ENCODE assay signal across 9 mouse cellular contexts in the genomic region with DNA sequence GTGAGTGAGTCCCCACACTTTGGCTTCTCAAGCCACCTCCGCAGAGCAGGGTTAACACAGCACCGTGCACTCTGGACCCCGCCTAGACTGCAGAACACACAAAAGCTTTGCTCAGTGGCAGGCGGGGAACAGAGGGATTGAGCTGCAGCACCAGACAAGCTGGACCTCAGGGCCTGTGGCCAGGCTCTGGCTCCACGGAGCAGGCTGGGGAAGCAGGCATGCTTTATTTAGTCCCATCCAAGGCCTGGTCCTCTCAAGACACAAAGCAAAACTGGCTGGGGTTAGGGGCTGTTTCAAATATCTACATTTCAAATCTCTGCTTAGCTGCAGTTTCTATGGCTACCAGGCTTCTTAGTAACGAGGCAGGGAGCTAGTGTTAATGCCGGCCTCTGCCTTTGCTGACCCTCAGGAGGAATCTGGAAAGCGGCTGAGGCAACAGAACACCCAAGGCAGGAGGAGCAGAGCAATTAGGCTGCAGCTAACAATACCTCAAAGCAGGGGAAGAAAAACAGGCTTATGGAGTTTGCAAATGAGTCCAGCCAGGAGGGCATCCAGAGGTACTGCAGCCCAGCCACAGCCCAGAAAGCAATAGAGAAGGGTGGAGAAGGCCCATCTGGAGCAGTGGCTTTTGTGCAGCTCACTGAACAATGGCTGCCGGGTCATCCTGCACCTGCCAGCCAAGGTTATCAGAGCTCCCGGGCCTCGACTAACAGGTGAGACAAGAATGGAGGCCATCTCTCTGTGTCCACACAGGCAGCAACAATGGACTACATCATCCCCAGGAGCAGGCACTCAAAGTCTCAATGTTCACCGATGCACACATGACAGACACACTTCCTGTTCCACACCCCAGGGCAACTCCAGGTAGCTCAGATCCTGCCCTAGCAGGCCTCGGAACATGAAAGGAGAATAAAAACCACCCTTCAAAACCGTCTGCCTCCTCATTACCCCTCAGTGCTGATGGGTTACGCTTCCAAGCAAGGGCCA. TPM values are rescaled to one million over a fixed set of nuclear protein-coding genes. Genes with fewer than 3 reads are reported as not detected.
DNase-seq lines count a peak whose midpoint lies in the region; ATAC-seq lines count a peak whose summit lies in the region.
"Had no signal": no experiment of that assay in that cellular context is flagged by ENCODE, and none has a peak within 500 bp of the region (broad histone marks: within the 10 kb centered on the region; RNA-seq: fewer than 3 reads in every experiment).

No protein-coding gene starts in this region.

- H3K27me3 ChIP-seq in heart, embryonic 11.5 days (ENCODE audit: control insufficient read depth, insufficient read depth, low read length) = no peaks in the 10 kb centered on the region
- H3K27me3 ChIP-seq in heart, embryonic 12.5 days (replicated peaks) = no peaks in the 10 kb centered on the region
- H3K27me3 ChIP-seq in embryonic facial prominence, embryonic 15.5 days = no peaks in the 10 kb centered on the region
- H3K27me3 ChIP-seq in midbrain, embryonic 16.5 days (ENCODE audit: control insufficient read depth, insufficient read depth, low read depth, low read length) = no peaks in the 10 kb centered on the region
- H3K27me3 ChIP-seq: megakaryocyte, embryonic 14.5 days had no signal

- no peak overlapping the region for H3K4me2 ChIP-seq in heart, embryonic 11.5 days
- H3K4me2 ChIP-seq in heart, embryonic 12.5 days = no peak overlapping the region
- no peak overlapping the region for H3K4me2 ChIP-seq in embryonic facial prominence, embryonic 15.5 days (replicated peaks)
- no peak overlapping the region for H3K4me2 ChIP-seq in midbrain, embryonic 16.5 days (ENCODE audit: low read length)

- H3K36me3 ChIP-seq in heart, embryonic 11.5 days (ENCODE audit: control insufficient read depth, insufficient read depth, low read length) = peaks cover 29% of the 10 kb centered on the region
- peaks cover 78% of the 10 kb centered on the region for H3K36me3 ChIP-seq in heart, embryonic 12.5 days
- H3K36me3 ChIP-seq in embryonic facial prominence, embryonic 15.5 days = peaks cover 57% of the 10 kb centered on the region
- H3K36me3 ChIP-seq in midbrain, embryonic 16.5 days (ENCODE audit: control insufficient read depth, insufficient read depth, low read length) = peaks cover 13% of the 10 kb centered on the region

- H3K4me1 ChIP-seq in heart, embryonic 11.5 days (ENCODE audit: control insufficient read depth, insufficient read depth, low read length) = peaks cover 5% of the 10 kb centered on the region; the same call in 1 of the 2 replicates
- peaks cover 10% of the 10 kb centered on the region for H3K4me1 ChIP-seq in heart, embryonic 12.5 days (replicated peaks)
- H3K4me1 ChIP-seq in embryonic facial prominence, embryonic 15.5 days = peaks cover 11% of the 10 kb centered on the region; the same call in 1 of the 2 replicates
- peaks cover 16% of the 10 kb centered on the region for H3K4me1 ChIP-seq in midbrain, embryonic 16.5 days (ENCODE audit: control insufficient read depth, insufficient read depth, low read length)

- no peaks in the 10 kb centered on the region for H3K9me3 ChIP-seq in heart, embryonic 11.5 days (replicated peaks; ENCODE audit: control insufficient read depth, low read length)
- H3K9me3 ChIP-seq in heart, embryonic 12.5 days (replicated peaks) = no peaks in the 10 kb centered on the region
- H3K9me3 ChIP-seq in embryonic facial prominence, embryonic 15.5 days (replicated peaks) = no peaks in the 10 kb centered on the region
- no peaks in the 10 kb centered on the region for H3K9me3 ChIP-seq in midbrain, embryonic 16.5 days (replicated peaks; ENCODE audit: control insufficient read depth, low read length, poor library complexity, severe bottlenecking)
- H3K9me3 ChIP-seq: megakaryocyte, embryonic 14.5 days had no signal

- H3K4me3 ChIP-seq in heart, embryonic 11.5 days (ENCODE audit: low read depth, low read length) = no peak overlapping the region
- no peak overlapping the region for H3K4me3 ChIP-seq in heart, embryonic 12.5 days
- no peak overlapping the region for H3K4me3 ChIP-seq in embryonic facial prominence, embryonic 15.5 days (replicated peaks)
- H3K4me3 ChIP-seq in midbrain, embryonic 16.5 days (ENCODE audit: low read depth, low read length) = no peak overlapping the region
- H3K4me3 ChIP-seq: megakaryocyte, embryonic 14.5 days had no signal

- peak; percentile 34 to 53 for DNase-seq in layer of hippocampus, postnatal 10 days (ENCODE audit: low spot score in 2 of 2)
- DNase-seq in gastrocnemius, postnatal 4 days (ENCODE audit: low spot score in 2 of 2) = no peak
- DNase-seq in natural killer cell, adult 2 months (ENCODE audit: low spot score in 2 of 2) = no peak
- no peak for DNase-seq in thymus, postnatal 0 days (ENCODE audit: low spot score)

- no peak for ATAC-seq in heart, embryonic 11.5 days (replicated peaks; ENCODE audit: insufficient number of reproducible peaks, low FRiP score, low TSS enrichment)
- ATAC-seq in heart, embryonic 12.5 days (ENCODE audit: insufficient number of reproducible peaks, low FRiP score) = no peak
- ATAC-seq in embryonic facial prominence, embryonic 15.5 days (ENCODE audit: insufficient number of reproducible peaks, low FRiP score, low TSS enrichment, low read depth) = peak; percentile 35; the same call in 1 of the 2 replicates
- ATAC-seq in midbrain, embryonic 16.5 days = peak; percentile 86

- H3K9ac ChIP-seq in heart, embryonic 11.5 days (ENCODE audit: low read depth, low read length) = 0 out of 2 replicates have a peak overlapping the region, but pooled peaks have one; percentile 22
- no peak overlapping the region for H3K9ac ChIP-seq in heart, embryonic 12.5 days
- no peak overlapping the region for H3K9ac ChIP-seq in embryonic facial prominence, embryonic 15.5 days
- H3K9ac ChIP-seq in midbrain, embryonic 16.5 days (ENCODE audit: low read depth, low read length) = peak overlapping the region; percentile 35

- no peak overlapping the region for H3K27ac ChIP-seq in heart, embryonic 11.5 days (ENCODE audit: low read depth, low read length)
- no peak overlapping the region for H3K27ac ChIP-seq in heart, embryonic 12.5 days (ENCODE audit: poor library complexity, severe bottlenecking)
- peak overlapping the region; percentile 8 for H3K27ac ChIP-seq in embryonic facial prominence, embryonic 15.5 days (replicated peaks)
- peak overlapping the region; percentile 78 for H3K27ac ChIP-seq in midbrain, embryonic 16.5 days (ENCODE audit: low read length)

- 59% methylated on average over 15 of the region's 15 CpGs for WGBS in heart, embryonic 11.5 days (ENCODE audit: insufficient replicate concordance)
- 63% methylated on average over 15 of the region's 15 CpGs for WGBS in heart, embryonic 12.5 days
- 37% methylated on average over 15 of the region's 15 CpGs for WGBS in embryonic facial prominence, embryonic 15.5 days
- 19% methylated on average over 15 of the region's 15 CpGs for WGBS in midbrain, embryonic 16.5 days

RNA-seq across cellular contexts. Expression of gene Gm9803, which starts 3.7 kb away (rescaled TPM):
- 11.5 and 22.7 TPM in 2 replicates for polyA plus RNA-seq in heart, embryonic 11.5 days (2014; fragmentation: Nextera tagmentation; extraction: Ambion mirVana)
- polyA plus RNA-seq in heart, embryonic 12.5 days (2016; fragmentation: Nextera tagmentation; extraction: Ambion mirVana) = 8.2 and 15.3 TPM in 2 replicates
- 1.8 and 22.6 TPM in 2 replicates for polyA plus RNA-seq in embryonic facial prominence, embryonic 15.5 days (2015; fragmentation: Nextera tagmentation; extraction: Ambion mirVana)
- total RNA-seq in layer of hippocampus, postnatal 10 days (2021) = 1 to 10 TPM in 1 of 2 experiments, not detected in 1; 4.1 TPM
- polyA plus RNA-seq in midbrain, embryonic 16.5 days (2015; fragmentation: Nextera tagmentation; extraction: Ambion mirVana) = 16.6 and 23.4 TPM in 2 replicates
- 1 to 10 TPM in 1 of 2 experiments, not detected in 1; 7.0 TPM for total RNA-seq in gastrocnemius, postnatal 4 days (2021)
- polyA plus RNA-seq in thymus, postnatal 0 days (2015; fragmentation: Nextera tagmentation; extraction: Ambion mirVana) = 30.6 and 33.2 TPM in 2 replicates

RNA-seq across cellular contexts. Expression of gene 1700021F05Rik, which starts 13.2 kb away (rescaled TPM):
- 93.8 and 106 TPM in 2 replicates for polyA plus RNA-seq in heart, embryonic 11.5 days (2014; fragmentation: Nextera tagmentation; extraction: Ambion mirVana)
- 81.8 and 91.2 TPM in 2 replicates for polyA plus RNA-seq in heart, embryonic 12.5 days (2016; fragmentation: Nextera tagmentation; extraction: Ambion mirVana)
- 57.3 and 61.6 TPM in 2 replicates for polyA plus RNA-seq in embryonic facial prominence, embryonic 15.5 days (2015; fragmentation: Nextera tagmentation; extraction: Ambion mirVana)
- total RNA-seq in layer of hippocampus, postnatal 10 days (2021) = 10 to 100 TPM; 49.2 to 52.0 TPM
- 64.3 and 68.7 TPM in 2 replicates for polyA plus RNA-seq in midbrain, embryonic 16.5 days (2015; fragmentation: Nextera tagmentation; extraction: Ambion mirVana)
- 10 to 100 TPM; 69.1 to 70.4 TPM for total RNA-seq in gastrocnemius, postnatal 4 days (2021)
- 48.4 and 54.3 TPM in 2 replicates for polyA plus RNA-seq in thymus, postnatal 0 days (2015; fragmentation: Nextera tagmentation; extraction: Ambion mirVana)

RNA-seq across cellular contexts. Expression of gene Bend3, which starts 48.9 kb away (rescaled TPM):
- polyA plus RNA-seq in heart, embryonic 11.5 days (2014; fragmentation: Nextera tagmentation; extraction: Ambion mirVana) = 3.9 and 4.1 TPM in 2 replicates
- 5.3 and 6.0 TPM in 2 replicates for polyA plus RNA-seq in heart, embryonic 12.5 days (2016; fragmentation: Nextera tagmentation; extraction: Ambion mirVana)
- 3.5 and 4.4 TPM in 2 replicates for polyA plus RNA-seq in embryonic facial prominence, embryonic 15.5 days (2015; fragmentation: Nextera tagmentation; extraction: Ambion mirVana)
- 1 to 10 TPM; 5.8 to 8.9 TPM for total RNA-seq in layer of hippocampus, postnatal 10 days (2021)
- polyA plus RNA-seq in midbrain, embryonic 16.5 days (2015; fragmentation: Nextera tagmentation; extraction: Ambion mirVana) = 3.1 TPM in 2 replicates
- total RNA-seq in gastrocnemius, postnatal 4 days (2021) = 1 to 10 TPM; 7.1 to 7.2 TPM
- polyA plus RNA-seq in thymus, postnatal 0 days (2015; fragmentation: Nextera tagmentation; extraction: Ambion mirVana) = 0.90 and 1.2 TPM in 2 replicates

RNA-seq across cellular contexts. Expression of gene Cd24a, which starts 50.5 kb away (rescaled TPM):
- polyA plus RNA-seq in heart, embryonic 11.5 days (2014; fragmentation: Nextera tagmentation; extraction: Ambion mirVana) = 130 and 141 TPM in 2 replicates
- 89.2 and 91.1 TPM in 2 replicates for polyA plus RNA-seq in heart, embryonic 12.5 days (2016; fragmentation: Nextera tagmentation; extraction: Ambion mirVana)
- polyA plus RNA-seq in embryonic facial prominence, embryonic 15.5 days (2015; fragmentation: Nextera tagmentation; extraction: Ambion mirVana) = 155 and 175 TPM in 2 replicates
- 100 to 1,000 TPM; 112 to 116 TPM for total RNA-seq in layer of hippocampus, postnatal 10 days (2021)
- 660 and 780 TPM in 2 replicates for polyA plus RNA-seq in midbrain, embryonic 16.5 days (2015; fragmentation: Nextera tagmentation; extraction: Ambion mirVana)
- 10 to 100 TPM; 38.4 to 41.3 TPM for total RNA-seq in gastrocnemius, postnatal 4 days (2021)
- 169 and 194 TPM in 2 replicates for polyA plus RNA-seq in thymus, postnatal 0 days (2015; fragmentation: Nextera tagmentation; extraction: Ambion mirVana)

Comparison
In these comparisons a context has a peak if more than half of its experiments do, and no peak if none do; other contexts are left out.
1. H3K9ac ChIP-seq: peak in heart, embryonic 11.5 days (single experiment) and midbrain, embryonic 16.5 days (single experiment); none in heart, embryonic 12.5 days (single experiment) and embryonic facial prominence, embryonic 15.5 days (single experiment).
2. ATAC-seq: peak in embryonic facial prominence, embryonic 15.5 days (single experiment) and midbrain, embryonic 16.5 days (single experiment); none in heart, embryonic 11.5 days (single experiment) and heart, embryonic 12.5 days (single experiment).
3. H3K27ac ChIP-seq: peak in embryonic facial prominence, embryonic 15.5 days (single experiment) and midbrain, embryonic 16.5 days (single experiment); none in heart, embryonic 11.5 days (single experiment) and heart, embryonic 12.5 days (single experiment).
4. DNase-seq: peak in layer of hippocampus, postnatal 10 days (2 of 2); none in gastrocnemius, postnatal 4 days (0 of 2), natural killer cell, adult 2 months (0 of 2) and thymus, postnatal 0 days (single experiment).